Mouse (Mus musculus): Measurements from ENCODE around the gene Selenoh.

Selenoh gene

GRCm38 (mm10) chr2:84632001-84632400 is 38.6 kb downstream of the Selenoh start:
- no peak for DNase-seq (ENCODE audit: low spot score in 2 of 2)

DNA sequence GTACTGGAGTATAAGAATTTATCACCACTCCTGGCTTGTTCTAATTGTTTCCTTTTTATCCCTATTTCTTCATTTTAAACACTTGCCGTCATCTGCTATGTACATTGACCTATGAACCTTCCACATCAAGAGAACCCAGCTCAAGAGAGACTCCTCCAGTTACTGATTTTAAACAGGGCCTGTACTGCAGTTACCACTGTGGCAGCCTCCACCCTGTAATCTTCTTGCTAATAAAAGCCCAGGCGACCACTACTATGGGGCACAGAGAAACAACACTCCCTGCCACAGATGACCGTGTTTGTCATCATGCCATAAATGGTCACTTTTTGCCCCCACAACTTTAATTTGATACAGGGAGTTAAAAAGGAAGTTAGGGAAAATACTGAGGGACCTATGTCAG is 43.5 kb downstream of the Selenoh start:
- DNase-seq (ENCODE audit: low spot score in 2 of 2) = no peak

- no peak for DNase-seq (ENCODE audit: low spot score in 2 of 2)
Measured at GRCm38 (mm10) chr2:84626366-84626975, 44.1 kb downstream of the Selenoh start.

DNA sequence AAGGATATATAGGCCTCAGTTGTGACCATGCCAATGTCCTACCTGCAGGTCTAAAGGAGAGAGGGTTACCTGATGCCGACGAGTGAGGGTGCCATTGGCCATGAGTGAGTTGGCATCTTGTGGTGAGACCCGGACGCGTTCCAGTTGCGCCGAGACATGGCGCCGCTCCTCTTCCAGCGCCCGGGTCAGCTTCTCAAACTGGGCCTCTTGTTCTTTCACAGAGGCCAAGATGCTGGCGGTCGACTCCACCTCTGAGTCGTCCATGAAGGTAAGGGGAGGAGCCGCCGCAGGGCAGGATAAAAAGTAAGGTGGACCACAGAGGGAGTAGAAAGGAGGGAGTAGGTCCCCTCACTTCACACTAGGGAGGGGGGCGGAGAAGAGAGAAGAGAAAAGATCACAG is 46.4 kb downstream of the Selenoh start:
- DNase-seq (ENCODE audit: low spot score in 2 of 2) = no peak

- no peak for DNase-seq (ENCODE audit: low spot score in 2 of 2)
Measured at GRCm38 (mm10) chr2:84623428-84624119, 47.0 kb downstream of the Selenoh start.

DNA sequence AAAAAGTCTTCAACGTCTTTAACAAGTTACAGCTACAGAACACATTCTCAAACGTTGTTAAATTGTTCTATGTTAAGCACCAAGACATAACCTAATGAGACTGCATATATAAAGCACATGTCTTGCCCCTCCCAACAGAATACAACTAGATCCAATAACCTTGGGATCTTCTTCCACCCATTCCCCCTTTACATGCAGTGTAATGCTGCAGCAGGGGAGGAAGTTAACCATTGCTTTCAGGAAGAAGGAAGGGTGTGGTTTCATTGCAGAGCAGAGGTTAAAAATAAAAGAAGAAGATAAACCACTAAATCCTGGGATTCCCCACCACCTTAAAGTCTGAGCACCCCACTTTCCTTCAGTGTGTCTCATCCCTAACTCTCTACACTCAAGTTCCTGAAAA is 47.9 kb downstream of the Selenoh start:
- no peak for DNase-seq (ENCODE audit: low spot score in 2 of 2)

GRCm38 (mm10) chr2:84619646-84620340 is 50.8 kb downstream of the Selenoh start:
- no peak for DNase-seq (ENCODE audit: low spot score in 2 of 2)

All from right cerebral cortex, postnatal 36 days (tissue).